Mouse (Mus musculus) adrenal gland, adult 8-10 months (tissue): ENCODE data around the gene Gm266. TPM values are rescaled to one million over a fixed set of nuclear protein-coding genes. Genes with fewer than 3 reads are reported as not detected.

ENCODE experiments used
- DNase-seq: peaks from one replicate; pipeline ENCODE4 v3.0.0; 2022
- total RNA-seq, 4 experiments: library from RNA; stranded (reverse); gene quantifications; 2 replicates each; pipeline ENCODE4 v1.2.4; 2022

The Gm266 gene
- total RNA-seq, 4 experiments from 2014 or later, result not detected

DNA sequence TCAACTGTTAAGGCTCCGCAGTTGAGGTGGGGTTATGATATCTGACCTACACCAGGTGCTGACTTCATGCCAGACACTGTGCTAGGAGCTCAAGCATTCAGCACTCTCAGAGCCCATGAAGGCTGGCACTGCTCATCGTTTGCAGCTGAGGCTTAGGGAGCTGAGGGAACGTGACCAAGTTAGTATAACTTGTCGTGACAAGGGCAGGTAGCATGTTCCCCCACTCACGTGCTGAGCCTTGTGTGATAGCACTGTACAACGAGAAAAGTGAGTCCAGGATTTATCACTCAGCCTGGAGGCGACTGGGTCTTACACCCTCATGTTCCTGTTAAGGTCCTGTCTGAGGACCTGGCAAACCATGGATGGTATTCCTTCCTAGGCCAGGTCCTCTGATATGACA, 34.1 kb downstream of the Gm266 start:
- no peak for DNase-seq

- DNase-seq, result no peak
These were observed 35.3 kb downstream of the Gm266 start for GRCm38 (mm10) chr12:111450359-111450758.

- DNase-seq, result peak; percentile 71
These were observed 36.5 kb downstream of the Gm266 start for GRCm38 (mm10) chr12:111448931-111449705.

- DNase-seq, result no peak
These were observed 37.5 kb downstream of the Gm266 start for GRCm38 (mm10) chr12:111447898-111448760.

GRCm38 (mm10) chr12:111447350-111447749, 38.3 kb downstream of the Gm266 start:
- DNase-seq, result no peak

- DNase-seq, result no peak
These were observed 38.9 kb downstream of the Gm266 start for GRCm38 (mm10) chr12:111446745-111447144.

DNA sequence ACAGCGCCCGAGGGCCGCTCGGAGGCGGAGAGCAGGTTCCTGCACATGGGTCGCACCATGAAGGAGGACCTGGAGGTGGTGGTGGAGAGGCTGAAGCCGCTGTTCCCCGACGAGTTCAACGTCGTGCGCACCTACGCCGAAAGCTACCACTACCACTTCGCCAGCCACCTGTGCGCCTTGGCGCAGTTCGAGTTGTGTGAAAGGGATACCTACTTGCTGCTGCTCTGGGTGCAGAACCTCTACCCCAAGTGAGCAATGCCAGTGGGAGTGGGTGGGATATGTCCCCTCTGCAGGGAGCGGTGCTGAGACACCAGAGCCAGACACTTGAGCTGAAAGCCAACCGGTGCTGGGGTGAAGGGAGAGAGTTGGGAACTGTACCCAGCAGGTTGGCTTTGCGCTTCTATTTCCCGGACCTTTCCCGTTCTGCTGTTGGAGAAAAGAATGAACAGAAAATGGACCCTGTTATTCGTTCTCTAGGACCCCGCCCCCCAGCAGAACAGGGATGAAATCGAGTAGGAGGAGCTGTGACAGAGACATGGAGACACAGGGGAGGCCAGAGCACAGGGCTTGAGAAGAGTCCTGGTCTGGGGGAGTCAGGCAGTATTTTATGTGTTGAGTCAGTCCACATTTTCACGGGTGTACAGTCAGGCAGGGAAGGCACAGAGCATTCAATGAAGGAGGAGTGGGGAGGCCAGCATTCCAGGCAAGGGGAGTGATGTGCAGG, 39.6 kb downstream of the Gm266 start:
- DNase-seq, result no peak

DNA sequence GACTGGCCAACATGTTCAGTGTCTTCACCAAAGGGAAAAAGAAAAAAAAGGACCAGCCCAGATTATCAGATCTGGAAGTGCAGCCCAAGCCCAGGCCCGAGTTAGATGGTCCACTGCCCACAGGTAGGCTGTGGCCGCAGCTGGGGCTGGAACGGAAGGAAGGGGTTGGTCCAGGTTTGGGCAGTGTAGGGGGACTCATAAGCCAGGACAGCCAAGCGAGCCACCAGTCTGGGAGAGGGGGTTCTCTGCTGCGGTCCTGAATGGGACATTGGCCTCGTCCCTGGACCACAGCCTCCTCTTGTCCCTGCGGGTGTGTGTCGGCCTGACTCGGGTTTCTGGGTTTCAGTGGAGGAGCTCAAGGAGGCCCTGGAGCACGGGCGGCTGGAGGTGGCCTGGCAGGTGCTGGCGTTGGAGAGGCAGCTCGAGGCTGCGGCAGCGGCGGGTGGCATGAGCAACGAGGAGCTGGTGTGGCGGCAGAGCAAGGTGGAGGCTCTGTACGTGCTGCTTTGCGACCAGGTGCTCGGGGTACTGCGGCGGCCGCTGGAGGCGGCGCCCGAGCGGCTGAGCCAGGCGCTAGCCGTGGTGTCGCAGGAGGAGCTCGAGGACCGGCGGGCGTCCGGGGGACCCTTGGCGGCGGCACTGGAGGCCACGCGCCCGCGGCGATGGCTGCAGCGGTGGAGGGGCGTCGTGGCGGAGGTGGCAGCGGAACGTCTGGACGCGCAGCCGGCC, 40.3 kb downstream of the Gm266 start:
- DNase-seq, result no peak

- no peak for DNase-seq
These were observed 41.4 kb downstream of the Gm266 start for GRCm38 (mm10) chr12:111443921-111444831.

DNA sequence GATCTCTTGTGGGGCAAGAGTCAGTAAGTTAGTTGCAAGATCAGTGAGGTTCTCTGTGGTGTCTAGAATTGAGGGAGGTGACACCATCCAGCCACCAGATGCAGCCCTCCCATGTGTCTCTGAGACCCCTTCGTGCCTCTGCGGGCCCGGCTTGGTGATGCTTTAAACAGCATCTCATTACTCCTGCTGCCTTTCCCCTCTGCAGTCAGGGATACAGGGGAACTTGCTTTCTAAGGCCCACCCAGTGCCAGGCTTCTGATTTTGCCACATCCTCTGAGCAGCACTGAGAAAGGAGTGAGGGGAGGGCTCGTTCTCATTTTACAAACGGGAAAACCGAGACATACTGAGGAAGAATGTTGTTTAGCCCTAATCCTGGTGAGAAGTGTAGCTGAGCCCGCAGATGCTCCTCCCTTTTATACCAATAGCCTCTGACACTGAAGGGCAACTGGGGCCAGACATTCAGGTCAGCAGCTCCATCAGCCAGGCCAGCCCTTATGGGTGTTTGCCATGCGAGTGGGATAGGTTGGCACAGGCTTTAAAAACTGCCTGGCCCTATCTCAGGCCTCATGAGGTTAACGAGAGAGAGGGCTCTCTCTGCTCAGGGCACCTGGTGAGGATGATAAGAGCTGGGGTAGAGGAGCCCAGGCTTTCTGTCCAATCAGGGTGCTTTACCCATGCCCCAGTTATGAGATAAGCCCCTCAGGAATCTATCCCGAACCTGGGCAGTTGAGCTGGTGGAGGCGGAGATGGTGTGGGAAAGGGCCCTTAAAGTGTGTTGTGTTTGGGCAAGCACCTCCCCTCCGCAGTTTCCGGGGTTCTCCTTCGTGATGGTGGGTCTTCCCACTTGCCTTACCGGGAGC, 42.4 kb downstream of the Gm266 start:
- DNase-seq, result no peak

GRCm38 (mm10) chr12:111442309-111443010, 43.2 kb downstream of the Gm266 start, which contains the start of gene Tnfaip2:
TSS of gene Tnfaip2 (plus strand) at chr12:111442469.
- peak; percentile 79 for DNase-seq

GRCm38 (mm10) chr12:111441523-111441922, 44.1 kb downstream of the Gm266 start:
- no peak for DNase-seq

- DNase-seq, result no peak
These were observed 44.8 kb downstream of the Gm266 start for GRCm38 (mm10) chr12:111440701-111441373.

DNA sequence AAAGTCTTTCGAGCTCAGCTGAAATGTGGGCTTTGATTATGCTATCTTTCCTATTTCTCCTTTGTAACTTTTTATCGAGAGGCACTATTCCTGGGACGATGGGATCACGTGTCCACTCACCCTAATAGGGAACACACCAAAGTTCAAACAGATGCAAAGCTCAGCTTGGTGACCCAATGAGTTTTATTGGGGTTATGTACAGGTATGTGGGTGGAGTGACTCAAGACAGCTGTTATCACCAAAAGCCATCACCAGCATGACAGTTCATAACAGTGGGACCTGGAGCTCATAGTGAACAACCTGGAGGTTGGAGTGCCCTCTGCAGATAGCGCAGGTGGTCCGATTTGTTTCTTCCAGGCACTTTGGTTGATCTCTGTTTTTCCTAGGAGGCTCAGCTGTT, 46.8 kb downstream of the Gm266 start:
- DNase-seq, result no peak

DNA sequence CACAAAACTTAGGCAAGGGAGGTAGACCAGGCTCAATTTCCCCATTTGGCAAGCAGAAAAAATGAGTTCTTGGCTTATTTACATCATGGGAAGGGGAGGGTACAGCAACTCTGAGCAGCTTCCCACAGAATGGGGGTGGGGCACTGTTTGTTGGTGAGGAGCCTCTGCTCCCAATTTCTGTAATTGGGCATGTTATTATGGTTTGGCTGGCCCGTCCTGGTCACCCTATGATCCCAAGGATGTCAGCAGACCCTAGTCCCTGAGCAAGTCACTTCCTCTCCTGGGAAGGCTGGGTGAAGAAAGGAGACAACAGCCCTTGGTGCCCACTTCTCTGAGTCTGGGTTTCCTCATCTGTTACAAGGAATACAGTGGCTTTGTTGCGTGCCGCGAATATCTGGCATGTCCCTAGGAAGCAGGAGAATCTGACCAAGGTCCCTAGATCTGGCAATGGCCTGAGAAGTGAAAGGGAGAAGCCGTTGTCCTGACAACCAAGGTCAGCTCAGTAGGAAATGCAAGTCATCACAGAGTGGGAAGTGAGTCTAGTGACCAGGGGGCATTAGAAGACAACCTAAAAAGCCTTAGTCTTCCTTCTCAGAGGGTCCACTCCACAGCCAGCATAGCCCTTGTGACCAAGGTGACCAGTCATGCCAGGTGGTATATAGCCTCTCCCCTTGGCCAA, 48.3 kb downstream of the Gm266 start:
- peak; percentile 81 for DNase-seq

GRCm38 (mm10) chr12:111436640-111437039, 49.0 kb downstream of the Gm266 start:
- no peak for DNase-seq

DNA sequence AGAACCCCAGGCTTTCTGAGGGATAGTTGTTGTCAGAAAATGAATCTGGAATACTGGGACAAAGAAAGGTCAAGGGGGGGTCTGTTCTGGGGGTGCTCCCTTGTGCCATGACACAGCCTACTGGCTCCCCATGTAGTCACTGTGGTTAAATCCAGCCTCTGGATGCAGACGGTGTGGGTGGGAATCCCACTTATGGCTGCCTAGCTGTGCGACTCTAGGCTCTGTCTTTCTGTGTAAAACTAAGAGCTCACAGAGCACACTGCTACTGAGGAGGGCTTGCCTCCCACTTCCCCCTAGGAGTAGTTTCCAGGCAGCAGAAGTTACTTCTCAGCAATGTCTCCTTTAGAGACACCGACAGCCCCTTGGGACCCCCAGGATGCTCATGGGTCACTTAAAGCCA, 49.5 kb downstream of the Gm266 start:
- no peak for DNase-seq

- DNase-seq, result no peak
These were observed 50.8 kb downstream of the Gm266 start for GRCm38 (mm10) chr12:111434745-111435327.
